Mouse (Mus musculus) small intestine, adult 2 months (tissue): Measurements from ENCODE around the gene Tom1l1.

ENCODE experiments used
- CTCF ChIP-seq: fragments of 200-500 bp; IDR thresholded peaks from 2 replicates; pipeline ENCODE4 v1.5.1; 2012; ENCODE audit warnings: low read depth, mild to moderate bottlenecking, control low read depth, inconsistent platforms, low read length, moderate library complexity, mixed read lengths; ENCODE audit not compliant: insufficient replicate concordance, insufficient read length; ENCODE audit errors: extremely low read depth
- POLR2A ChIP-seq: fragments of 200-500 bp; IDR thresholded peaks from 2 replicates; pipeline ENCODE4 v1.6.1; 2012; ENCODE audit warnings: low read depth, mild to moderate bottlenecking, control low read depth, inconsistent platforms, low read length, moderate library complexity

- TF ChIP-seq CTCF = no peak
- TF ChIP-seq POLR2A = no peak
These were observed 21.2 kb downstream of the Tom1l1 start for GRCm38 (mm10) chr11:90666916-90667315.
